ENCODE assay signal across 51 mouse cellular contexts in genomic region chr9:58353224-58353623, GRCm38 (mm10). TPM values are rescaled to one million over a fixed set of nuclear protein-coding genes. Genes with fewer than 3 reads are reported as not detected.
"Had no signal": no experiment of that assay in that cellular context is flagged by ENCODE, and none has a peak within 500 bp of the region (broad histone marks: within the 10 kb centered on the region; RNA-seq: fewer than 3 reads in every experiment).

No protein-coding gene starts in this region.

- H3K27ac ChIP-seq: heart, embryonic 13.5 days; heart, embryonic 15.5 days; hindbrain, embryonic 10.5 days; hindbrain, embryonic 12.5 days; hindbrain, embryonic 13.5 days; hindbrain, embryonic 14.5 days; hindbrain, embryonic 15.5 days; hindbrain, postnatal 0 days; intestine, embryonic 15.5 days; kidney, embryonic 15.5 days; kidney, postnatal 0 days; layer of hippocampus, adult 2 months; left cerebral cortex, adult 2 months had no signal

- H3K9me3 ChIP-seq: heart, embryonic 12.5 days; heart, embryonic 13.5 days; heart, embryonic 15.5 days; hindbrain, embryonic 10.5 days; hindbrain, embryonic 12.5 days; hindbrain, embryonic 13.5 days; hindbrain, embryonic 15.5 days; intestine, embryonic 15.5 days; kidney, embryonic 15.5 days had no signal

- H3K4me1 ChIP-seq: heart, embryonic 12.5 days; heart, embryonic 13.5 days; heart, embryonic 15.5 days; hindbrain, embryonic 15.5 days; intestine, embryonic 15.5 days; kidney, embryonic 15.5 days had no signal

- H3K27me3 ChIP-seq: heart, embryonic 12.5 days; heart, embryonic 13.5 days; heart, embryonic 15.5 days; hindbrain, embryonic 13.5 days; hindbrain, embryonic 15.5 days; intestine, embryonic 15.5 days; kidney, embryonic 15.5 days had no signal

- H3K36me3 ChIP-seq: heart, embryonic 12.5 days; heart, embryonic 13.5 days; heart, embryonic 15.5 days; hindbrain, embryonic 10.5 days; hindbrain, embryonic 12.5 days; hindbrain, embryonic 13.5 days; hindbrain, embryonic 15.5 days; intestine, embryonic 15.5 days; kidney, embryonic 15.5 days had no signal

- H3K4me2 ChIP-seq: heart, embryonic 11.5 days; heart, embryonic 12.5 days; heart, embryonic 13.5 days; heart, embryonic 15.5 days; hindbrain, embryonic 12.5 days; hindbrain, embryonic 13.5 days; hindbrain, embryonic 14.5 days; hindbrain, embryonic 15.5 days; intestine, embryonic 15.5 days; kidney, embryonic 15.5 days had no signal

- DNase-seq: heart, postnatal 10 days; heart, postnatal 14 days; heart, postnatal 36 days; heart, postnatal 4 days; kidney, adult 11 months; kidney, adult 18-20 months; kidney, adult 2 months; kidney, adult 8-10 months; kidney, adult 9 months; kidney, postnatal 10 days; kidney, postnatal 14 days; kidney, postnatal 25 days; kidney, postnatal 36 days; kidney, postnatal 4 days; layer of hippocampus, adult 9-11 months; layer of hippocampus, postnatal 36 days had no signal

- H3K9ac ChIP-seq: heart, embryonic 12.5 days; heart, embryonic 13.5 days; heart, embryonic 15.5 days; hindbrain, embryonic 12.5 days; hindbrain, embryonic 13.5 days; hindbrain, embryonic 14.5 days; hindbrain, embryonic 15.5 days; intestine, embryonic 15.5 days; kidney, embryonic 15.5 days had no signal

- H3K4me3 ChIP-seq: heart, embryonic 12.5 days; heart, embryonic 13.5 days; heart, embryonic 15.5 days; hindbrain, embryonic 10.5 days; hindbrain, embryonic 12.5 days; hindbrain, embryonic 13.5 days; hindbrain, embryonic 15.5 days; intestine, embryonic 15.5 days; kidney, embryonic 15.5 days; layer of hippocampus, adult 2 months; left cerebral cortex, adult 2 months had no signal

RNA-seq across cellular contexts. Expression of gene Tbc1d21, which starts 17.0 kb away (rescaled TPM):
- total RNA-seq: heart, postnatal 10 days; heart, postnatal 14 days; heart, postnatal 25 days; heart, postnatal 36 days; heart, postnatal 4 days; hematopoietic stem cell, adult 5-6 weeks; hindbrain, postnatal 0 days; layer of hippocampus, adult 18-20 months; layer of hippocampus, adult 2 months; layer of hippocampus, adult 8-10 months; layer of hippocampus, postnatal 10 days; layer of hippocampus, postnatal 14 days; layer of hippocampus, postnatal 25 days; layer of hippocampus, postnatal 36 days; left cerebral cortex, adult 18-20 months; left cerebral cortex, adult 2 months had no signal
- polyA plus RNA-seq: heart, embryonic 11.5 days; heart, embryonic 12.5 days; heart, embryonic 13.5 days; heart, embryonic 14.5 days; heart, embryonic 15.5 days; heart, embryonic 16.5 days; heart, postnatal 0 days; hindbrain, embryonic 10.5 days; hindbrain, embryonic 11.5 days; hindbrain, embryonic 12.5 days; hindbrain, embryonic 13.5 days; hindbrain, embryonic 14.5 days; hindbrain, embryonic 15.5 days; hindbrain, embryonic 16.5 days; hindbrain, postnatal 0 days; inflammation-experienced regulatory T-cells, adult 6 months; intestine, embryonic 14.5 days; intestine, embryonic 15.5 days; intestine, embryonic 16.5 days; intestine, postnatal 0 days; kidney, adult 2 months; kidney, embryonic 14.5 days; kidney, embryonic 15.5 days; kidney, embryonic 16.5 days; kidney, postnatal 0 days; large intestine, adult 2 months had no signal

RNA-seq across cellular contexts. Expression of gene Loxl1, which starts 40.2 kb away (rescaled TPM):
- total RNA-seq: hematopoietic stem cell, adult 5-6 weeks had no signal
- polyA plus RNA-seq: inflammation-experienced regulatory T-cells, adult 6 months had no signal
